Mouse (Mus musculus) erythroblast, embryonic 14.5 days (primary cell): Measurements from ENCODE around the gene Rbm38.

ENCODE experiments used
- GATA1 ChIP-seq: IDR thresholded peaks from 2 replicates; pipeline ENCODE4 v1.6.1; 2012; ENCODE audit warnings: low read length, inconsistent platforms, mixed read lengths
- TAL1 ChIP-seq: IDR thresholded peaks from 3 replicates; pipeline ENCODE4 v1.6.1; 2012; ENCODE audit warnings: low read length, inconsistent platforms, mixed read lengths

- TF ChIP-seq GATA1 (no peak), TAL1 (no peak)
Observed at GRCm38 (mm10) chr2:173022056-173022681, 1.9 kb downstream of the Rbm38 start.
